Mouse (Mus musculus) megakaryocyte, embryonic 14.5 days (primary cell): ENCODE data around the gene Mff. TPM values are rescaled to one million over a fixed set of nuclear protein-coding genes. Genes with fewer than 3 reads are reported as not detected.
A peak's percentile ranks its signal among the peaks of the same experiment; 100 is the strongest.

Experiments used
- H3K27me3 ChIP-seq: replicated peaks from 2 replicates; pipeline ENCODE3; 2012; ENCODE audit warnings: inconsistent platforms
- H3K36me3 ChIP-seq: replicated peaks from 2 replicates; pipeline ENCODE3; 2012; ENCODE audit warnings: low read length, inconsistent platforms, mixed read lengths
- H3K4me1 ChIP-seq: 2 replicates; pipeline ENCODE4 v1.6.1; 2012; ENCODE audit warnings: inconsistent platforms
- H3K4me3 ChIP-seq: replicated peaks from 2 replicates; pipeline ENCODE3; 2012; ENCODE audit warnings: moderate library complexity, mild to moderate bottlenecking, inconsistent platforms
- H3K9me3 ChIP-seq: 2 replicates; pipeline ENCODE4 v1.6.1; 2012; ENCODE audit warnings: inconsistent platforms
- FLI1 ChIP-seq: IDR thresholded peaks from 2 replicates; pipeline ENCODE4 v1.6.1; 2012; ENCODE audit warnings: low read length, inconsistent platforms, mixed read lengths
- GATA1 ChIP-seq: IDR thresholded peaks from 3 replicates; pipeline ENCODE4 v1.6.1; 2012; ENCODE audit warnings: mixed read lengths, low read length, inconsistent platforms, borderline replicate concordance
- polyA plus RNA-seq: library from polyadenylated mRNA; stranded (reverse); fragments of >175 nt; gene quantifications from 2 replicates; pipeline ENCODE4 v1.2.3, GENCODE M21; 2012; ENCODE audit warnings: low replicate concordance; ENCODE audit not compliant: insufficient read depth

Gene Mff
- polyA plus RNA-seq, result 380 and 485 TPM in 2 replicates

DNA sequence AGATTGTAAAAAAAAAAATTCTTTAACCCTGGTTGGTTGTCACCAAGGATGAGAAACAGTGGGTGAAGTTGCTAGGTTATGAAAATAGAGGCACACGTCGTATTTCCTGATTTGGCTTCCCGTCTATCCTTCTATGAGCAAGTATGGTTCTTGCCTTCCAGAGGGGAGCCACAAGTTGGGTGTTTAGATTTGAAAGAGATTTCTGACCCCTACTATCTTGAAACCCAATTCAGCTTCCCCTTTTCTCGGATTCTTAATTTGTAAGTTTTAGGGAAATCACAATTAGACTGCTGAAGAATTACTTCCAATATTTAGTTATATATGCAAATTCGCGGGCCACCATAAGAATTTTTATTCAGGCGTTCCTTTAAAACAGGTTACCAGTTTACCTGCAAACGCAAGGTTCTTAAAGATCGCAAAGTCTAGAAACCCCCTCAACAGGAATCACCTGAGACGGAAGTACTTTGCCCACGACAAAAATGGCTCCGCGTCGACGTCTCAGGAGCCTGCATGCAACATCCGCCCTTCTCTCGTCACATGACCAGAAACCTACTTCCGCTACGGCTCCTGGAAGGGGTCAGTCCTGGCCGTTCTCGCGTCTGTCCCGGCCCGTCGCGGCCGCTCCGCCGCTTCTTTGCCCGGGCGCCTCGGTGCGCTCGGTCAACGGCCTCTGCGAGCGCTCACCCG, at the start of gene Mff:
TSS of gene Mff (plus strand) at position 552 of the 687 bp plus-strand sequence.
- peak within 1 kb of the TSS; percentile 94 for H3K4me3 ChIP-seq
- TF ChIP-seq FLI1 (no peak; the same call in 1 of the 2 replicates), GATA1 (no peak)
- H3K36me3 ChIP-seq, result peaks cover 28% of the 10 kb centered on the region
- no peaks in the 10 kb centered on the region for H3K27me3 ChIP-seq
- no peaks in the 10 kb centered on the region for H3K9me3 ChIP-seq
- H3K4me1 ChIP-seq, result peaks cover 37% of the 10 kb centered on the region

DNA sequence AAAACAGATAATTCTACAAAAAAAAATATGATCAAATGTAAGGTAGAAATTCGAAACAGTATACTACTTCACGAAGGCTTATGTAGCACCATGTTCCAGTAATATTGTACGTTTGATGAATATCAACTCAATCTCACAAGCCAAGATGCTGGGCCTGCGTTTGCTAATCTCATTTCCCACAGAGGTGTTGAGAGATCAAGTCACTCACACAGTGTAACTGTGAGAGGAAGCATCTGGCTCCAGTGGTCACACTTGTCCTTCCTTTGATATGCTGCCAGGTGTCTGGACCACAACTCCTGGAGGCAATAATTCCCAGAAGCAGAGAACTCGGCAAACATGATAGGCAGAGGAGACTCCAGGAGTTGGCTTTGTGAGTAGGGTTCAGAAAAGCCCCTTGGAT, 38.4 kb upstream of the Mff start:
- H3K36me3 ChIP-seq, result no peaks in the 10 kb centered on the region
- no peaks in the 10 kb centered on the region for H3K9me3 ChIP-seq
- TF ChIP-seq GATA1 (no peak), FLI1 (no peak)
- H3K4me1 ChIP-seq, result peaks cover 9% of the 10 kb centered on the region
- H3K27me3 ChIP-seq, result no peaks in the 10 kb centered on the region
- H3K4me3 ChIP-seq, result no peak overlapping the region

GRCm38 (mm10) chr1:82686866-82687265, 37.8 kb upstream of the Mff start:
- TF ChIP-seq FLI1 (no peak), GATA1 (no peak)
- Histone ChIP-seq H3K27me3 (no peaks in the 10 kb centered on the region), H3K9me3 (no peaks in the 10 kb centered on the region)

GRCm38 (mm10) chr1:82687931-82688330, 36.8 kb upstream of the Mff start:
- no peak for TF ChIP-seq FLI1
- no peak for TF ChIP-seq GATA1
- Histone ChIP-seq H3K36me3 (no peaks in the 10 kb centered on the region), H3K4me3 (no peak overlapping the region), H3K27me3 (no peaks in the 10 kb centered on the region), H3K4me1 (peaks cover 9% of the 10 kb centered on the region), H3K9me3 (no peaks in the 10 kb centered on the region)

More at GRCm38 (mm10) chr1:82686866-82687265, 37.8 kb upstream of the Mff start:
- Histone ChIP-seq H3K4me1 (peaks cover 9% of the 10 kb centered on the region), H3K36me3 (no peaks in the 10 kb centered on the region), H3K4me3 (no peak overlapping the region)

DNA sequence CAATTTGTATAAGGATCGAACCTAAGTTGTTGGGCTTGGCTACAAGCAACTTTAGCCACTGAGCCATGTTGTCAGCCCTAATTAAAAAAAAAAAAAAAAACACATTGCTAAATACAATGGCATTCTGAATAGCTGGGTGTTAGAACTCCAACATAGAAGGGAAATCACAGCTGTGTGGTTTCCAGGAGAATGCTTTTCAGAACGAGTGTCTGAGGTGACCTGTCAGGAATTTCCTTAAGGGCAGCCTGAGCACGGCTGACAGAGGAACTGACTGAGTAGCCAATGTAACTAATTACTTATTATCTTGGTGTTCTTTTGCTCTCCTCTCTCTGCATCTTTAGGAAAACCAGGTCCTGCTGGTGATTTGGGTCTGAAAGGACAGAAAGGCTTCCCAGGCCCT, 28.8 kb upstream of the Mff start:
- H3K36me3 ChIP-seq, result no peaks in the 10 kb centered on the region
- no peak for TF ChIP-seq FLI1
- no peak for TF ChIP-seq GATA1
- no peaks in the 10 kb centered on the region for H3K27me3 ChIP-seq
- H3K4me1 ChIP-seq, result peaks cover 25% of the 10 kb centered on the region
- H3K9me3 ChIP-seq, result no peaks in the 10 kb centered on the region
- H3K4me3 ChIP-seq, result no peak overlapping the region

DNA sequence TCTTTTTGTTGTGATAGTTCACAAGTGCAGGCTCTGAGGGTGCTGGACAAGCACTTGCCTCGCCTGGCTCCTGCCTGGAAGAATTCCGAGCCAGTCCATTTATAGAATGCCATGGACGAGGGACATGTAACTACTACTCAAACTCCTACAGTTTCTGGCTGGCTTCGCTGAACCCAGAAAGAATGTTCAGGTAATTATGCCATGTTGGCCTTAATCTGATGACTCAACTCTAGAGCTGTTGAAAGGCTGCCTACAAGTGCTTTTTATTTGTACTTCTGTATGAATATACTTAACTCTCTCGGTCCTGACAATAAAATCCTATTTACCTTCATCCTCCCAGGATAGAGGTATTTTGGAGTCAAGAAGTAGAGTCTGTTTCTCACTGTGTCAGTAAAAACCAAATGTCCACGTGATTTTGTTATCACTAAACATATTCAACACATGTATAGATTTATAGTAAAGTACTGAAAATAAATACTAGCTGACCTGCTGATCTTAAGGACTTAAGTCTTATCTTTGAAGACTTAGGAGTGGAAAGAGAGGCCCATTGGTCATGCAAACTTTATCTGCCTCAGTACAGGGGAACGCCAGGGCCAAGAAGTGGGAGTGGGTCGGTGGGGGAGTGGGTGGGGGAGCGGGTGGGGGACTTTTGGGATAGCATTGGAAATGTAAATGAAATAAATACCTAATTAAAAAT, 6.7 kb upstream of the Mff start:
- peaks cover 57% of the 10 kb centered on the region for H3K4me1 ChIP-seq
- H3K36me3 ChIP-seq, result peaks cover 3% of the 10 kb centered on the region
- peaks cover 1% of the 10 kb centered on the region for H3K27me3 ChIP-seq
- TF ChIP-seq GATA1 (no peak), FLI1 (no peak)
- H3K4me3 ChIP-seq, result no peak overlapping the region
- 0 out of 2 replicates have a peak, but pooled peaks cover 8% of the 10 kb centered on the region for H3K9me3 ChIP-seq

DNA sequence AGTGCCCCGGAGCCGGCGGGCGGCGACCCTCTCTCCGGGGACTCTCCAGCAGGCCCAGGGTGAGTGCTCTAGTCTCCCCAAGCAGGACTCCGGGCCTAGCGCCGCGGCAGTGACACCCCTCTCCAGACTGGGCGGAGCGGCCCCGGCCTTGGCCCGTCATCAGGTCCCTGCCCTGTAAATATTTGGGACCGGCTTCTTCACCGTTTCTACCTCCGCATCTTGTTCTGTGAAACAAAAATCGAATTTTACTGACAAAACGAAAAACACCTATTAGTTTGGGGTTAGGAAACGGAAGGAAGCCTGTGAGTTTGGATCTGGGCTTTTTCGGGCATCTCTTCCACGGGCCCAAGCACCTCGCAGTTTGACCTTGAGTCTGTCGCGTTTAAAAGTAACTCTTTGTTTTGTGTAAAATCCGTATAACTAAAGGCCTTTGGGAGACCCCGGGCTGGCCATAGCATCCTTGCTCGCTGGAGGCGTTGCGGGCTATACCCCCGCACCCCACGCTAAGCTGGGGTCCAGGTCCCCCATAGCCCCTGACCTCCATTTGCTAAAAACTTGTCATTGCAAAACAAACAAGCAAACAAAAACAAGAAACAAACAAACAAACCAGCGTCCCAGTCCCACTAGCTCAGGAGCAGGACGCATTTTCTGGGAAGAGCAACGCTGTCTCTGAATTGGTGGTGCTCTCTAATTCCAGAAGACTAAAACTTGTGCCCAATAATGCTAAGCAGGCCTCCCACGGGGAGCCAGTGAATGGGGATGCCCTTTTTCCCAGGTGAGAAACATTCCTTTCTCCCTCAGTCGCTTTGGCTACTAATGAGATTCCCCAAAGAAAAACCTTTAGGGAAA, 560 bp downstream of the Mff start:
- peak overlapping the region; percentile 94 for H3K4me3 ChIP-seq
- H3K27me3 ChIP-seq, result no peaks in the 10 kb centered on the region
- H3K9me3 ChIP-seq, result no peaks in the 10 kb centered on the region
- H3K36me3 ChIP-seq, result peaks cover 36% of the 10 kb centered on the region
- H3K4me1 ChIP-seq, result peaks cover 33% of the 10 kb centered on the region
- TF ChIP-seq GATA1 (no peak), FLI1 (no peak)

- Histone ChIP-seq H3K36me3 (peaks cover 42% of the 10 kb centered on the region), H3K4me1 (peaks cover 31% of the 10 kb centered on the region), H3K4me3 (peak overlapping the region; percentile 94), H3K27me3 (no peaks in the 10 kb centered on the region), H3K9me3 (no peaks in the 10 kb centered on the region)
- TF ChIP-seq FLI1 (no peak), GATA1 (no peak)
Measured at GRCm38 (mm10) chr1:82725875-82726185, 1.1 kb downstream of the Mff start.

DNA sequence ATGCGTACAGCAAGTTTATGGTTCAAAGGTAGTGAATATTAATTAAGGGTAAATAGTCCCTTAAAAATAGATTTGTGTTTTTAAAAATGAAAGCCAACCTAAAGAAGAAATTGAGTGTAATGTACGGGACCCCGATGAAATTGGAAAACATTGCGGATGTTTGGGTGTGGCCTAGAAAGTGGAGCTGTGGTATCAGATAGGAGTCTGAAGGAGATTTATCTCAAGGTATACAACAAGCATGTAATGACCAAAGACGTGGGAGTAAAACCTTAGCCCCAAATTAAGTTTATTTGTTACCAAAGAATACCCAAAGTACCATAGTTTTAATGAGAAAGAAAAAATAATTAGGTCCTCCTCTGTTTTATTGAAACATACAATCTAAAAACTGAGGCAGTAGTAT, 1.8 kb downstream of the Mff start:
- peak overlapping the region; percentile 94 for H3K4me3 ChIP-seq

More for the DNA sequence above, 1.8 kb downstream of the Mff start:
- Histone ChIP-seq H3K36me3 (peaks cover 48% of the 10 kb centered on the region), H3K27me3 (no peaks in the 10 kb centered on the region), H3K4me1 (peaks cover 27% of the 10 kb centered on the region), H3K9me3 (no peaks in the 10 kb centered on the region)
- TF ChIP-seq FLI1 (no peak), GATA1 (no peak)
